Mouse (Mus musculus): Measurements from ENCODE around the gene Inpp5e.

The Inpp5e gene

DNA sequence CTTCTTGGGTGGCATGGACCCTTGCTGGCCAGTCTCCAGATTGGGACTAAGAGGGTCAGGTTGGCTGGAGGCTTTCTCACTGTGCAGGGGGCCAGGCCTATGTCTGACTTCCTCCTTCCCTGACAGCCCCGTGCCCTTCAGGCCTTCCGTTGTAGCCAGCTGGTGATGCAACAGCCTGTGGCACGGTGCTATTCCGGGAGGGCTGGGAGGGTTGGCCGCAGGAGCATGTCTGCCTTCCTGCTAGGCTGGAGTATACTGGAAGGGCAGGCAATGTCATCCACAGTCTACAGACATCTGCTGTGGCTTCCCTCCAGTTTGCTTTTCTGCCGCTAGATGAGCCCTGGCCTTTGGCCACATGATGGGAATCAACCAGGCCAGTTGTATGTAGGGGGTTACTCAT, 49.0 kb downstream of the Inpp5e start:
- POLR2A ChIA-PET = interaction anchor here in 2 of 4 experiments (0.6 to 10.4 kb wide), 4 partner anchors 13 to 34 kb away, joined by 3 to 151 read pairs (median 12); no protein-coding TSS in a partner anchor
- CTCF ChIA-PET = interaction anchor here in 2 of 4 experiments (0.6 to 1.7 kb wide), 4 partner anchors 35 to 207 kb away, joined by 3 to 7 read pairs (median 4); partner anchors contain the start of gene Qsox2 (in 1 of the 2)

GRCm38 (mm10) chr2:26358667-26359320, 50.2 kb downstream of the Inpp5e start:
- POLR2A ChIA-PET = interaction anchor here in 3 of 4 experiments (0.8 to 10.4 kb wide), 12 partner anchors 14 to 145 kb away, joined by 3 to 151 read pairs (median 4); partner anchors contain the start of genes Entr1 (in 1 of the 3), Inpp5e (in 1 of the 3), Pmpca (in 1 of the 3) and Snapc4 (in 1 of the 3)

GRCm38 (mm10) chr2:26357484-26357883, 51.5 kb downstream of the Inpp5e start:
- ChIA-PET POLR2A (interaction anchor here (0.6 to 10.4 kb wide), 27 partner anchors 8 to 1134 kb away, joined by 3 to 151 read pairs (median 4); partner anchors contain the start of genes Entr1 (in 2 of the 4), Inpp5e (in 2 of the 4), Pmpca (in 2 of the 4) and Agpat2 (in 1 of the 4)), CTCF (interaction anchor here (0.5 to 4.2 kb wide), 26 partner anchors 9 to 254 kb away, joined by 3 to 33 read pairs (median 4); partner anchors contain the start of genes Inpp5e (in 2 of the 4), Gm20532 (in 1 of the 4) and Gpsm1 (in 1 of the 4))

More at GRCm38 (mm10) chr2:26358667-26359320, 50.2 kb downstream of the Inpp5e start:
- CTCF ChIA-PET = interaction anchor here in 2 of 4 experiments (0.7 to 4.2 kb wide), 9 partner anchors 14 to 209 kb away, joined by 3 to 33 read pairs (median 7); partner anchors contain the start of gene Inpp5e (in 1 of the 2)

DNA sequence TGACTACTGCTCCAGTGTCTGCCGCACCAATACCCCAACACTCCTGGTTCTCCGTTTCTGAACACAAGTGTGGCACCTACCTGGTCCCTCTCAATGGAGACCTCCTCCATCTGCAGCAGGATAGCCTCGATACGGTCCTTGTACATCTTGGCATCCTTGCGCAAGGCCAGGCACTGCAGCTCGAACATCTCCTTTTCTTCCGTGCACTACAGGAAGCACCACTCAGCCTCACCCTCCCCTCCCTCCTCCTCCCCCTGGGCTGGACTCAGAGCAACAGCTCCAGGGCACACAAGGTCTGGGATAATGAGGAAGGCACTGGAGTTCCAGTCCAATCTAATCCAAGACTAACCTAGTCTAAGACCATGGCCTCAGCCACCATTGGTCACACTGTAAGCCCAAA, 52.3 kb downstream of the Inpp5e start:
- POLR2A ChIA-PET = interaction anchor here (0.9 to 10.4 kb wide), 23 partner anchors 14 to 546 kb away, joined by 3 to 151 read pairs (median 5); partner anchors contain the start of genes Entr1 (in 2 of the 4), Pmpca (in 2 of the 4), Agpat2 (in 1 of the 4) and Inpp5e (in 1 of the 4)
- CTCF ChIA-PET = interaction anchor here in 3 of 4 experiments (0.5 to 4.2 kb wide), 19 partner anchors 10 to 588 kb away, joined by 3 to 33 read pairs (median 4); partner anchors contain the start of gene Inpp5e (in 1 of the 3)

GRCm38 (mm10) chr2:26356231-26356630, 52.8 kb downstream of the Inpp5e start:
- POLR2A ChIA-PET = interaction anchor here in 3 of 4 experiments (0.9 to 10.4 kb wide), 15 partner anchors 13 to 546 kb away, joined by 3 to 151 read pairs (median 6); partner anchors contain the start of genes Entr1 (in 1 of the 3), Inpp5e (in 1 of the 3), Pmpca (in 1 of the 3) and Sec16a (in 1 of the 3)

GRCm38 (mm10) chr2:26354401-26354800, 54.6 kb downstream of the Inpp5e start:
- POLR2A ChIA-PET = interaction anchor here in 3 of 4 experiments (1.0 to 10.4 kb wide), 11 partner anchors 8 to 105 kb away, joined by 3 to 151 read pairs (median 4); partner anchors contain the start of genes Inpp5e (in 1 of the 3) and Snapc4 (in 1 of the 3)
- CTCF ChIA-PET = interaction anchor here in 3 of 4 experiments (0.6 to 4.3 kb wide), 11 partner anchors 9 to 243 kb away, joined by 3 to 38 read pairs (median 6); partner anchors contain the start of genes Inpp5e (in 1 of the 3) and Snapc4 (in 1 of the 3)

More at GRCm38 (mm10) chr2:26356231-26356630, 52.8 kb downstream of the Inpp5e start:
- CTCF ChIA-PET = interaction anchor here in 3 of 4 experiments (0.5 to 4.2 kb wide), 7 partner anchors 14 to 588 kb away, joined by 4 to 33 read pairs (median 7); partner anchors contain the start of gene Inpp5e (in 1 of the 3)

GRCm38 (mm10) chr2:26353066-26353980, 55.7 kb downstream of the Inpp5e start:
- POLR2A ChIA-PET = interaction anchor here (0.5 to 10.4 kb wide), 31 partner anchors 9 to 251 kb away, joined by 3 to 151 read pairs (median 4); partner anchors contain the start of genes Inpp5e (in 2 of the 4), Sec16a (in 2 of the 4), Snapc4 (in 2 of the 4) and Agpat2 (in 1 of the 4)
- CTCF ChIA-PET = interaction anchor here (0.6 to 4.3 kb wide), 19 partner anchors 10 to 224 kb away, joined by 3 to 38 read pairs (median 4); partner anchors contain the start of genes Snapc4 (in 2 of the 4) and Inpp5e (in 1 of the 4)

- POLR2A ChIA-PET = interaction anchor here (0.5 to 10.4 kb wide), 72 partner anchors 8 to 1459 kb away, joined by 3 to 151 read pairs (median 4); partner anchors contain the start of genes Inpp5e (in 3 of the 4), Snapc4 (in 3 of the 4), Agpat2 (in 2 of the 4) and Card9 (in 2 of the 4)
- CTCF ChIA-PET = interaction anchor here (0.5 to 4.3 kb wide), 38 partner anchors 10 to 1303 kb away, joined by 3 to 38 read pairs (median 4); partner anchors contain the start of genes Inpp5e (in 3 of the 4), Entr1 (in 1 of the 4), Pmpca (in 1 of the 4) and Qsox2 (in 1 of the 4)
Observed at GRCm38 (mm10) chr2:26352291-26352910, 56.6 kb downstream of the Inpp5e start.

GRCm38 (mm10) chr2:26351358-26352290, 57.4 kb downstream of the Inpp5e start, which contains the start of gene Dnlz:
TSS of gene Dnlz (minus strand) at chr2:26352110.
- ChIA-PET CTCF (interaction anchor here (0.5 to 4.3 kb wide), 40 partner anchors 9 to 1304 kb away, joined by 3 to 38 read pairs (median 4); partner anchors contain the start of genes Inpp5e (in 3 of the 4), Entr1 (in 1 of the 4), Pmpca (in 1 of the 4) and Qsox2 (in 1 of the 4)), POLR2A (interaction anchor here (0.6 to 10.4 kb wide), 74 partner anchors 9 to 1458 kb away, joined by 3 to 151 read pairs (median 4); partner anchors contain the start of genes Inpp5e (in 3 of the 4), Snapc4 (in 3 of the 4), Agpat2 (in 2 of the 4) and Card9 (in 2 of the 4))

DNA sequence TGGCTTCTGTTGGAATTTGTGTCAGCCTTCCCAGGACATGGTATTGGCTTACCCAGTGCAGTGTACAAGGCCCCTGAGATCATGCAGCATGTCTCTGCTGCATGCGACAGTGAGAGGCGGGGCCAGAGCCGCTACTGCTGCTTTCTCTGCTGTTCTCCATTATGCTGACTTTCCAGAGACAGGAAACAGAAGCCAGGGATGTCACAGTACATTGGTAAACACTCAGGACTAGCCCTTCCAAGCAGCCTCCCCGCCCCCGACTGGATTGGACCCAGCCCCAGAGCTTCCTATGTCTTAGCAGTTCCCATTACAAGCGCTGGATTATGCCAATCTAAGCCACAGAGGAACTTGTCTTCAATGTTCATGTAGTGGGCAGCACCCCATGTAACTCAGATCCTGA, 60.8 kb downstream of the Inpp5e start:
- ChIA-PET CTCF (no interaction called here), POLR2A (interaction anchor here in 2 of 4 experiments (0.6 to 11.2 kb wide), 3 partner anchors 9 to 23 kb away, joined by 3 to 111 read pairs (median 5); no protein-coding TSS in a partner anchor)
